Mouse (Mus musculus): ENCODE measurements around the gene Wfdc15b.

DNA sequence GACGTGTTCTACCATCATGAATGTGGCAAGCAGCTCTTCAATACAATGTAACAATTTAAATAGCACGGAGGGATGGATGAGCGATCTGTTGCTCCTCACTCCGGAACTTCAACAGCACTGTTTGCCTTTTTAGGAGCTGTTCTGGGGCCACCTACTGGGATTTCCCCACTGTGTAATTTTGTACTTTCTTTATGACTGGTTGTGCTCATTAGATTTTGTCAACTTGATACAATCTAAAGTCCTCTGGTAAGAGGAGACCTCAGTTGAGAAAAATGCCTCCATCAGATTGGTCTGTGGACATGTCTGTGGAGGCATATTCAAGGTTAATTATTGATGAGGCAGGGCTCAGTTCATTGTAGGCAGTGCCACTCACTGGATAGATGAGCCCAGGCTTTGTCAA lies 10.6 kb downstream of the Wfdc15b start:
- no peak for TF ChIP-seq CTCF (IDR thresholded peaks at IDR 0.05; ENCODE audit: insufficient read depth, low read depth, low read length)
- TF ChIP-seq POLR2A (IDR thresholded peaks at IDR 0.05; ENCODE audit: insufficient read depth, low read depth, low read length), result no peak

All from olfactory bulb, adult 2 months (tissue).